Mouse (Mus musculus): ENCODE data around the gene Tubgcp2.

DNA sequence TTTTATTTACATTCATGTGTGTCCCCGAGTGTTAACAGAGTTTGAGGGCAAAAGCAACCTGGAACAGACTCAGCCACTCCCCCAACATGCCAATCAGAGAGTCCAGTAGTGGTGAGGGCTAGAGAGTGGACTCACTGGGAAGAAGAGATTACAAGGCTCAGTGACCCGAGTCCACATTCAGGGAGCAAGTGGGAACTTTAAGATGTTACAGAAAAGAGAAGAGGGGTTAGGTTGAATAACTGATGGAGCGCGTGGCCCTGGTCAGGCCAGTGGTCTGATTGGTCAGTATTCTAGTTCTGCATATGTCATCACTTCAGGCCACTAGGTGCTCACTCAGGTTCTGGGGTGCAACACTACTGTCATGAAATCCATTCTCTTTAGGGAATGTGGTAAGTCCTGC, 69.3 kb downstream of the Tubgcp2 start:
- TF ChIP-seq CTCF (IDR thresholded peaks at IDR 0.05; ENCODE audit: borderline replicate concordance, extremely low read depth, insufficient read depth, insufficient read length) (no peak), POLR2A (IDR thresholded peaks at IDR 0.05; ENCODE audit: borderline replicate concordance, extremely low read depth, insufficient read depth, insufficient read length, poor library complexity, severe bottlenecking) (no peak)
